Mouse (Mus musculus) 3134 (cell line): Measurements from ENCODE around the gene Rgcc.

ENCODE experiments used
- DNase-seq: peaks from one replicate; pipeline ENCODE4 v3.0.0-alpha.2; 2011; ENCODE audit warnings: low spot score; ENCODE audit not compliant: insufficient read length; ENCODE audit errors: extremely low read depth

The Rgcc gene

GRCm38 (mm10) chr14:79303150-79303549, 1.7 kb upstream of the Rgcc start:
- DNase-seq, result no peak

- peak; percentile 10 for DNase-seq
Measured at GRCm38 (mm10) chr14:79300641-79301350, 649 bp downstream of the Rgcc start.

DNA sequence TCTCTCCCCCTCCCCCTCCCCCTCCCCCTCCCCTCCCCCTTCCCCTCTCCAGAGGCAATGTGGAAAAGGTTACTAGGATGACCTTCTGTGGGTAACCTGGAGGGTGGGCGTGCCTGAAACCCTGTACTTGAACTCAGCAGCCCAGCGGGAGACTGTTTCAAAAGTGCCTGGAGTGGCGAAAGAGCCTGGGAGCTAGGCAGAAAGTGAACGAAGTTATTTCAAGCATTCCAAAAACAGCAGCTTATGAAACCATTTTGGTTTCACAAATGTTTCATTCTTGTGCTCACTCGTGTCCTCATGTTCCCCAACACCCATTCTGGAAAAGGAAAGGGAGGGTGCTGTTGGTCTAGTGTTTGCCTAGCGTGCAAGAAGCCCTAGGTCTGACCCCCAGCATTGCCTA, 1.6 kb downstream of the Rgcc start:
- DNase-seq, result no peak

- DNase-seq, result no peak
Measured at GRCm38 (mm10) chr14:79299230-79299629, 2.2 kb downstream of the Rgcc start.

GRCm38 (mm10) chr14:79298314-79298992, 3.0 kb downstream of the Rgcc start:
- no peak for DNase-seq

GRCm38 (mm10) chr14:79296836-79297235, 4.6 kb downstream of the Rgcc start:
- no peak for DNase-seq

DNA sequence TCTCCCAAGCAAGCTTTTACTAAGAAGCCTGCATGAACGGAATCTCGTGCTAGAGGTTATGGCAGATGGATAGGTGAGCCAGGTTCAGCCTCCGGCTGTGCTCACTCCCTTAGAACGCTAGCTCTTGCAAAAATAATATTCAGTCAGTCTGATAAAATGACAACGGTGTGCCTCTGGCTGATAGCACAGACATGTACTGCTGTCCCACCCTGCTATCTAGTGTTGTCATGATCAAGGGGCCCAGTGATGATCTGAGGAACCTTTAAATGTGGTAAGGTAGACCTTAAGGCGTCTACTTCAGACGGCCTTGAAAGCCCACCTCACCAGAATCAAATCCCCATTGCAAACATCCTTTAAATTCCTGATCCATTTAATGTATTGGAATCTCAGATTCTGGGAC, 5.2 kb downstream of the Rgcc start:
- DNase-seq, result no peak

- no peak for DNase-seq
Measured at GRCm38 (mm10) chr14:79295579-79295978, 5.9 kb downstream of the Rgcc start.

- DNase-seq, result no peak
Measured at GRCm38 (mm10) chr14:79294950-79295349, 6.5 kb downstream of the Rgcc start.

DNA sequence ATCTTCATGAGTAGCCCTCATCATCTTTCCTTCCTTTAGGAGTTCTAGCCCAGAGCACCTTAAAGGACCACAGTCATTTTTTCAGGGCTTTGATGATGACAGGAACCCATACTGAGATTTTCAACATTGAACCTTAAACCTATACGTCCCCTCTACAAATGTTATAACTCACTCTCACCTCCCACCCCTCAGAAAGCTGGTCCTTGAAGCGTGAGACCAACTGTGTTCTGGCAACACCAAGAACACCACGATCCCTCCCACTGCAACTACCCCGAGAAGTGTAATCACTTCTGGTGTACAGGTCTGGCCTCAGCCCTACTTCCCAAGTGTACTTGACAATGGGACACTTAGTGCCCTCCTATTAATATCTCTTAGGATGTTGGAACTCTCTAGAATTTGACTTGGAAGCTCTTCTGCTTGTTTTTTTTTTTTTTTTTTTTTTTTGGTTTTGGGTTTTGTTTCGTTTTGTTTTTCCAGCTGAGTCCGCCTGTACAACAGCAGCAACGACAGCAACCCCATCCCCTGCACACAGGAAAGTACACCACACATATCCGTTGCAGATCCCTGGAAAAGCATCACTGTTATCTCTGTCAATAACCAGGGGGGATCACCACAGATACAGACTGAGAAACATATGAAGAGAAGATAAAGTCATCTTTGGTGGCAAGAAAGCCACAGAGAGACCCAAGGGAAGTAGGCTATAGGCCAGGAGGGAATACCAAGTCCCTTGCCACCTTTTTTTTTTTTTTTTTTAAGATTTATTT, 7.2 kb downstream of the Rgcc start:
- no peak for DNase-seq

DNA sequence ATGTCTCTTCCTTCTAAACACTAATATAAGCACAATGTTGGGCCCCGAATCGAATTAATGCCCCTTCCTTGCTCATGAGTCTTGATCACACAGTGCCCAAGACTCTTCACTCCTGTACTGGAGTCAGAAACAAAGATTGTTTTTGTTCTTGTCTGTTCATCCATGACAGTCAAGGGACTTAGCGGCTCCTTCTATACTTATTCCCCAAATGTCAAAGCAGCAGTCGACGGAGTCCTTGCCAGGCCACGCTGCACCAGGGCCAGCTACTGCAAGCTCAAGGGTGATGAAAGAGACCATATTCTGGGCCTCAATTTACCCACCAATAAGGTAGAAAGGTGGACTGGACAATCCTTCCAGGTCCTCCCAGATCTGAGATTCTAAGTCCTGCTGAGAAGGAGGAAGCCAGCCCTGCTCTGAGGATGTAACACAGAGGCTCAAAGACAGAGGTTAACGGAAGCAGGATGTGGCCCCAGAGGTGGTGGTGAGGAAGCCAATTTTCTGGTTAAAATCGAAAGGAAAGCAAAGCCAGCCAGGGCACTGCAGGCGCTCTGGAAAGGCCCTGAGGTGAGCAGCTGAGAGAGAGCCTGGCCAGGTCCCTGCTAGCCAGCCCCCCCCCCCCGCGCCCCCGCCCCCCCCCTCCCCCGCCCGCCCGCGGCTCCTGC, 8.2 kb downstream of the Rgcc start:
- no peak for DNase-seq

GRCm38 (mm10) chr14:79291629-79292028, 9.8 kb downstream of the Rgcc start:
- DNase-seq, result no peak

GRCm38 (mm10) chr14:79290683-79291425, 10.6 kb downstream of the Rgcc start:
- no peak for DNase-seq

DNA sequence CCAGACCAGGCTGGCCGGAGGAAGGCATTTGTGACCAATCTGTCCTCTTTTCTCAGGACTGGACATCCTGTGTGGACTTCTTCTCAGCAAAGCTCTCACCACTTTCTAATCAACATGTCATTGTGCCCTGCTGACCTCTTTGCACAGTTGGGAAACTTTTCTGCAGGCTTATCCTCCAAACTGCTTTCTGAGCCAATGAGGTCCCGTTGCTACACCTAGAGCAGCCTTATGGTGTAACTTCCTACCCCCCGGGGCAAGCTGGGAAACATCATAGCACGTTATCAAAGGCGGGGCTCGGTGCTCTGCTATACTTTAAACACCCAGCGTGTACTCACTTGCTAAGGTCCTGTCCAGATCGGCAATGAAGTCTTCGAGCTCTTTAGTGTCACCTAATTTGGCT, 11.5 kb downstream of the Rgcc start:
- DNase-seq, result no peak

DNA sequence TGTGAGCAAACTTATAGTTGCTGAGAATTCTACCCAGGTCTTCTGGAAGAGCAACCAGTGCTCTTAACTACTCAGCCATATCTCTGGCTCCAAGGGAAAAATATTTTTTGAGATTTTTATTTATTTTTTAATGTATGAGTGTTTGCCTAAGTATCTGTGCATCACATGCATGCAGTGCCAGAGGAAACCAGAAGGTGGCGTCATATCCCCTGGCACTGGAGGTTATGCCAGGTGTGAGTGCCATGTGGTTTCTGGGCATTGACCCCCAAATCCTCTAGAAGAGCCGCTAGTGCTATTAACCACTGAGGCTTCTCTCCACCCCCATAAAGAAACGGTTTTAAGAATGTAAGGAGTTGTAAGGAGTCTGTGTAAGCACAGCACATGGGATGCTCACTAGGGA, 13.2 kb downstream of the Rgcc start:
- no peak for DNase-seq

- DNase-seq, result no peak
Measured at GRCm38 (mm10) chr14:79287251-79287863, 14.1 kb downstream of the Rgcc start.

DNA sequence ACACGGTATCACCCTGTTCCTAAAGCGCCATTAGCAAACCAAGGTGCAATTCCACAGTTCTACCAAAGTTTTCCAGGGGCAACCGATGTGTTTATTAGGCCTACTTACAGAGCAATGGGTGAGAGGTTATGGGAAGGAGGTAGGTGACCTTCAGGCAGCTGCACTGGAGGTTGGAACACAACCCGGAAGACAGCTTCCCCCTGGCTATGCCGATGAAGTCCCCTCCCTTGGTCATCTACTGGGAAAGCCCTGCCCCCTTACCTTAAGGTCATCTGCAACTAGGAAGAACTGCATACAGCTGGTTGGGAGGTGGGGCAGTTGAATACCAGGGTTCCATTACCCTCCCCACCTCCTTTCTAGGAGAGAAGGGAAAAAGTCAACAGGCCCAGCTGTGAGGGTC, 15.9 kb downstream of the Rgcc start:
- DNase-seq, result no peak

- no peak for DNase-seq
Measured at GRCm38 (mm10) chr14:79284616-79285015, 16.8 kb downstream of the Rgcc start.

DNA sequence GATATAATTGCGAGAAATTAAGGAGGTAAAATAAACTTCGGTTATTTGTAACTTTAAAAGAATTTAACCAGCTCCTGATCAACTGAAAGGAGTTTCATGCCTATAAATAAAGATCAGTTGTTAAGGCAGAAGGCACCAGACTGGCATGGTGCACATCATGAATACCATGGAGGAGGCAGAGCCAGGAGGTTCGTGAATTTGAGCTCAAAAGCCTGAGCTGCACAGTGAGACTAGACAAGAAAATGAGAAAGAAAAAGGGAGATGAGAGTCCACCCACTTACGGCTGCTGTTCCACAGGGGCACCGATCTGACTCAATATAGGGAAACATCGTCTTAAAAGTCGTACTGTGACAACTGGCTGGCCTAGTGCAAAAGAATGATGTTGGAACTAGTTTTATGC, 17.5 kb downstream of the Rgcc start:
- no peak for DNase-seq

- no peak for DNase-seq
Measured at GRCm38 (mm10) chr14:79281894-79282553, 19.4 kb downstream of the Rgcc start.
